Mouse (Mus musculus) olfactory bulb, adult 2 months (tissue): ENCODE data around the gene Slc38a7.

Experiments used
- CTCF ChIP-seq: fragments of 200-500 bp; IDR thresholded peaks from 2 replicates; pipeline ENCODE4 v1.5.1; 2012; ENCODE audit warnings: low read depth, mild to moderate bottlenecking, low read length, moderate library complexity; ENCODE audit not compliant: insufficient read depth
- POLR2A ChIP-seq: fragments of 200-500 bp; IDR thresholded peaks from 2 replicates; pipeline ENCODE4 v1.6.1; 2012; ENCODE audit warnings: mild to moderate bottlenecking, low read depth, low read length, moderate library complexity; ENCODE audit not compliant: insufficient read depth

DNA sequence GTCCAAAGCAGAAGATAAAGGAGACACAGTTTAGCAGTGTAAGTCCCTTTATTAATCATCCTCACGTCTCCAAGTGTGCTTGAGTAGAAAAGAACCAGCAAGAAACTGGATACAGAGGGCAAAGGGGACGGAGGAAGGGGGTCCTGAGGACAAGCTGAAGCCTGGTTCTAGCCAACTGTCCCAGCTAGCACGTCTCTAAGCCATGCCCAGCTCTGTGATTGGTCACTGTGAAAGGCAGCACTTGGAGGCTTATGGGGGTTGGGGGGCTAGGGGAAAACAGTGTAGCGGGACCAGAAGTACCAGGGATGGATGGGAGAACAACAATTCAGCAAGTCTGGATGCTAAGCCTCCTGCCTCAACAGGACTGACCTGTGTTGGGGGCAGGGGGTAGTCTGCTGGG, 17.4 kb downstream of the Slc38a7 start:
- TF ChIP-seq POLR2A = no peak
- TF ChIP-seq CTCF = no peak
